Mouse (Mus musculus): ENCODE measurements around the gene Tsen54.

GRCm38 (mm10) chr11:115863895-115864294, 49.4 kb downstream of the Tsen54 start:
- TF ChIP-seq EP300 (IDR thresholded peaks at IDR 0.05; ENCODE audit: low read depth): no peak
- peak; percentile 46; the same call in 1 of the 2 replicates for TF ChIP-seq CTCF (IDR thresholded peaks at IDR 0.05; ENCODE audit: low read depth)
